Mouse (Mus musculus) spleen, adult 2 months (tissue): ENCODE measurements around the gene Nsmf.

ENCODE experiments used
- CTCF ChIP-seq: fragments of 200-500 bp; IDR thresholded peaks from 2 replicates; pipeline ENCODE4 v1.5.1; 2011; ENCODE audit warnings: mild to moderate bottlenecking, inconsistent platforms; ENCODE audit not compliant: insufficient read depth, insufficient read length, insufficient replicate concordance; ENCODE audit errors: extremely low read depth
- POLR2A ChIP-seq: fragments of 200-500 bp; IDR thresholded peaks from 2 replicates; pipeline ENCODE4 v1.6.1; 2011; ENCODE audit warnings: low read depth, low read length, inconsistent platforms

DNA sequence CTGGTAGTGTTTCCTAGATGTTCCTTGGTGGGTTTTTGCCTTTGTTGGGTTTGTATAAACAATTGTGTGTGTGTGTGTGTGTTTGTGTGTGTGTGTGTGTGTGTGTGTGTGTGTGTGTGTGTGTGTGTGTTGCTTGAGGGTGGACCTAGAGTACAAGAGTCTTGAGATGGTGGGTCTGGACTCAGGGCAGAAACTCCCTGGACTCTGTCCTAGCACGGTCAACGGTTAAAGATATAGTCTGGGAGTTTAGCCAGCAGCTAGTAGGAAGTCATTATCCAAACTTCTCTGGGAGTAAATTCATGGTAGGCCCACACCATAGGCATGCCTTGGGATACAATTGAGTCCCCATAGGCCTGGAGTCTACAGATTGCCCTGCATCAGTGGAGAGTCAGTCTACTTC lies 33.7 kb downstream of the Nsmf start:
- no peak for TF ChIP-seq POLR2A
- no peak for TF ChIP-seq CTCF
